Mouse (Mus musculus) bone marrow, adult 2 months (tissue): ENCODE measurements around the gene Kcnk12. TPM values are rescaled to one million over a fixed set of nuclear protein-coding genes. Genes with fewer than 3 reads are reported as not detected.

Source experiments
- H3K27ac ChIP-seq: fragments of 200-500 bp; 2 replicates; pipeline ENCODE4 v1.5.1; 2012; ENCODE audit warnings: low read depth, mild to moderate bottlenecking, control low read depth, inconsistent platforms, low read length; ENCODE audit not compliant: control insufficient read depth, poor library complexity, insufficient read depth
- H3K4me1 ChIP-seq: fragments of 200-500 bp; 2 replicates; pipeline ENCODE4 v1.6.1; 2011; ENCODE audit warnings: low read length; ENCODE audit not compliant: control insufficient read depth, insufficient read depth
- H3K4me3 ChIP-seq: fragments of 200-500 bp; replicated peaks from 2 replicates; pipeline ENCODE3; 2011; ENCODE audit warnings: mild to moderate bottlenecking, low read depth, low read length, control low read depth; ENCODE audit not compliant: control insufficient read depth
- CTCF ChIP-seq: fragments of 200-500 bp; IDR thresholded peaks from 2 replicates; pipeline ENCODE4 v1.5.1; 2011; ENCODE audit warnings: low read length, control low read depth; ENCODE audit not compliant: control insufficient read depth, insufficient read depth
- POLR2A ChIP-seq: fragments of 200-500 bp; IDR thresholded peaks from 2 replicates; pipeline ENCODE4 v1.6.1; 2011; ENCODE audit warnings: low read depth, mild to moderate bottlenecking, control low read depth, low read length, borderline replicate concordance; ENCODE audit not compliant: control insufficient read depth
- WGBS: fragments of 180-500 bp; shearing (Covaris S2); methylation state at CpG from one replicate; pipeline ENCODE4 v1.1.7; 2018; 5-methylcytosine and 5-hydroxymethylcytosine counted together
- polyA plus RNA-seq: library from polyadenylated mRNA; stranded (reverse); fragments of >200 nt; gene quantifications from 2 replicates; pipeline ENCODE4 v1.2.4, GENCODE M21; 2011; ENCODE audit warnings: low replicate concordance; ENCODE audit not compliant: missing spikeins, insufficient read depth, insufficient read length

Kcnk12 gene
- polyA plus RNA-seq, 1 experiment, result 1.8 TPM

DNA sequence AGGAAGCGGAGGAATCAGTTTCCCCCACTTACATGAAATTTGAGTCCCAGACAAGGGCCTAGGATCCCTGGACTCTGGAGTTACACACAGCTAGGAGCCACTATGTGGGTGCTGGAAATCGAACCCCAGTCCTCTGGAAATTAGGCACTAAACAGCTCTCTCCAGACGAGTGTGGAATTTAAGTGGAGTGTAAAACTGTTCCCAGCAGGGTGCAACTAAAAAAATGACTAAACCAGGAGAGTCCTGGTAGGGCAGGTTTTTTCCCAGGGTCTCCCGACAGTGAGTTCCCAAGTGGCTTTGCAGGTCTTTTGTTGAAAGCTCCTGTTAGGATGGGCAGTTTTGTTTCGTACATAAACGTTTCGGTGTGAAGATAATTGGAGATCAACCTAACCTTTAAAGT is 73.1 kb downstream of the Kcnk12 start:
- no peaks in the 10 kb centered on the region for H3K4me1 ChIP-seq
- 88% methylated on average over 7 of the region's 7 CpGs for WGBS
- H3K4me3 ChIP-seq, result no peak overlapping the region
- no peak overlapping the region for H3K27ac ChIP-seq
- TF ChIP-seq CTCF (no peak), POLR2A (no peak)

DNA sequence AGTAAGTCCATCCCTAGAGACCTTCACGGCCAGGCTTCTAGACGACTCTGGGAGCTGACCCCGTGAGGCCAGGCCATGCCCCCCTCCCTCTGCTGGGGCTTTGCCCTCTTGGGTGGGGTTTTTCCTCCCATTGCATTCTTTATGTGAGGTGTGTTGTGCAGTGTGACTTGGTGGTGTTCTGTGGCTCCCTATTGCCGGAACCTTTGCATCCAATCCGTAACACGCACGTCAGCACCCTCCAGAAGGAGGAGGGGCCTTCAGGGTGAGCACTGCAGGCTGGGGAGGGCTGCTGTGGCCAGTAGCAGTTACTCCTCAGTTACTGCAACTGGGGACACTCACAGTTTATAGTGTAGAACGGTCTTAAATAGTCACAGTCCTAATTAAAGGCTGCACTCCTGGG is 97.7 kb downstream of the Kcnk12 start:
- TF ChIP-seq CTCF (no peak), POLR2A (no peak)
- Histone ChIP-seq H3K4me1 (no peaks in the 10 kb centered on the region), H3K27ac (no peak overlapping the region), H3K4me3 (no peak overlapping the region)
- WGBS, result 89% methylated on average over 8 of the region's 8 CpGs

DNA sequence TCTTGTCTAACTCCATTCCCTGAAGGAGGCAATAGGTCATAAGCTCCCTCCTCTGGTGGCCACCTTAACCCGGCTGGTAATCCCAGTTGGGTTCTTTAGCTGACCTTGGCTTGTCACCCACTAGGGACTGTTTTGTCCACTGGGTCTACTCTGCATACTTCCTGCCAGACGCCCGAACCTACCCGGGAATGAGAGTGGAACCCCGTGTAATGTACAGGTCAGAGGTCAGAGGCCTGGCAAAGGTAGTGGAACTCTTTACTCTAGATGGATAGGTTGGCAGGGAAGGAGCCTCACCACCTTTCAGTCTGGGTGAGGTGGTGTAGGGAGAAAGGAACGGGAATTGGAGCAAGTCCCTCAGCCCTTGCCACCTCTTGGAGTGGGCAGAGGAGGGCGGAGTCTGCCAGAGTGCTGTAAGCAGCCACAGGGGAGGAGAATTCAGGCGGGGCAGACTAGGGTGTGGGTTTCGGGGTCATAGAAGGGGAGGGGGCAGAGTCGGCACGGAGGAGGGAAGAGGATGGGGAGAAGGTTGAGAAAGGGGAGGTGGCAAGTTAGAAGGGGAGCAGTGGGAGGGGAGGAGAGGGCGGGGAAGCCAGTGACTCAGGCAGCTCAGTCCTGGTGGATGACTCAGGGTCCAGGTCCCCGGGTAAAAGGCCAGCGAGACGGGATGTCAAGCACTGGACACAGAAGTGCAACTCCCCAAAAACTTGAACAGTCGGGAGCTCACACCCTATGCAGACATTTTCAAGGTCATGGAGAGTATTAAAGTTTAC is 98.6 kb downstream of the Kcnk12 start:
- Histone ChIP-seq H3K4me3 (no peak overlapping the region), H3K4me1 (no peaks in the 10 kb centered on the region), H3K27ac (no peak overlapping the region)
- WGBS, result 83% methylated on average over 15 of the region's 16 CpGs
- no peak for TF ChIP-seq POLR2A
- TF ChIP-seq CTCF, result no peak

DNA sequence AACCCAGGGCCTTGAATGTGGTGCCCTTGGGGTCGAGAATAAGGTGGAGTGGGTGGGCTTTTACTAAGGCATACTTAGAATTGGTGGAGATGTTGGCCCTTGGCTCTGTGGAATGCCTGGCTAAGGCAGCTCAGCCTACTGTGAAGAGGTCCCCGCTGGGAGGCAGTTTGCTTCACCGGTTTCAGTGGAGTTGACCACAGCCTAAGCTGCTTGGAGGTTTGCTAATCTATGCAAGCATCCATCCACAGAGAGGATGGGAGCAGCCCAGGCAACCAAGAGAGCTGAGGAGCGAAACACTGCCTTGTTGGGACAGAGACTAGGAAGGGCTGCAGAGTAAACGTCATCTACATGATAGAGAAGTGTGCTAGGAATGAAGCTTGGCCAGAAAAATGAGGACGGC is 101.0 kb downstream of the Kcnk12 start:
- WGBS, result 87% methylated on average over 6 of the region's 6 CpGs
- Histone ChIP-seq H3K4me3 (no peak overlapping the region), H3K27ac (no peak overlapping the region), H3K4me1 (no peaks in the 10 kb centered on the region)
- no peak for TF ChIP-seq CTCF
- no peak for TF ChIP-seq POLR2A

DNA sequence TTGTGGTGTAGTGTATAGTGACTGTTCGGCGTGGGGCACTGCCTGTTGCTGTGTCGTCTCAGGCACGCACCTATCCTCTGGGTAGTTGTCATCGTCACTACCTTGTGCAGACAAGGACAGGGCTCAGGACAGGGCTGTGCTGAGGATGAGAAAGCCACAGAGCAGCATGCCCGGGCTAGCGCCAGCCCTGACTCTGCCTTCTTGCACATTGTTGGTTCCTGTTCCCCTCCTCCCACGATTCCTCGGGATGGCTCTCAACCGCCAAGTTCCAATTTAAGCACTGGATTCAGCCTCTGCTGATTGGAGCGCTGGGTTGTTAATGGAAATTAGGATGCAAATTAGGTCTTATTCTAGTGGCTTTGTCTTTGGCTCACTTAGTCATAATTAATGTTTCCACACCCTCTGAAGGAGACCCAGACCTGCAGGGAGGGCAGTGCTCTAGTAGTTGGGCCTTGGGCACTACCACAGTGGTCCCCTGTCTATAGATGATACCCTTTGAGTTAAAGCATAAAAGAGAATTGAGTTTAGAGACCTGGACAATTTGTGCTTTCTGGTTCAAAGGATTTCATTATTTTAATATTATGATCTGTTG is 101.8 kb downstream of the Kcnk12 start:
- TF ChIP-seq POLR2A, result no peak
- no peak for TF ChIP-seq CTCF
- Histone ChIP-seq H3K4me1 (no peaks in the 10 kb centered on the region), H3K27ac (no peak overlapping the region), H3K4me3 (no peak overlapping the region)
- WGBS, result 94% methylated on average over 11 of the region's 11 CpGs

Other genes with a start within 250 kb of the Kcnk12 start
- 1.1 and 16.0 TPM in 2 replicates for gene Epcam, start 162.0 kb downstream of the Kcnk12 start, polyA plus RNA-seq
- 15.3 and 25.9 TPM in 2 replicates for gene Msh2, start 125.7 kb downstream of the Kcnk12 start, polyA plus RNA-seq
- gene Rpl36-ps4, start 123.0 kb upstream of the Kcnk12 start, polyA plus RNA-seq, result not detected in 2 replicates
- 32.2 and 61.3 TPM in 2 replicates for gene Msh6, start 177.1 kb upstream of the Kcnk12 start, polyA plus RNA-seq